Mouse (Mus musculus): ENCODE measurements at regions not wholly inside any gene's neighbourhood (a gene's known extent, or its start where the extent isn't known, plus 50 kb on each side); places are given as distances from the start of the nearest gene placed in this dataset.
"Not testable (repeated sequence)": the region's sequence is repeated elsewhere in the genome, so short reads cannot be mapped to it uniquely, and the experiment has no call there.

DNA sequence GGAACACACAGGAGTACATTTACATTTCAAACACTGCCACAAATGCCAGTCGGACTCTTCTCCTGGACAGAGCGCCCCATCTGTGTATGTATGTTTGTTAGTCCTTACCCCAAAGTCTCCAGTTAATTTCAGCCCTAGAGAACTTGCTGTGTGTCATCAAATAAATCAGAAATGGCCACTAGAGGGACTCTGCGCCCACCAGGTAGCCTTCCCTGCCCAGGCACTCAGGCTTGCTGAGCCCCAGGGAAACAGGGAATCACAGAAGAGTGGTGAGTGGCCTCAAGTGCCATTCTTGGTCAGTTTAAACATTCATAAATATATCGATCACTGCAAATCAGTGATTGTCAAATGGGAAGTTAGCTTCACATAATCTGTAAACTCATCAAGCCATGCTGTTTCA lies 102.8 kb upstream of the Ube2dnl1 start:
- H3K4me3 ChIP-seq (ENCODE audit: low read depth, low read length); H3K9me3 ChIP-seq (ENCODE audit: low read length); H3K27ac ChIP-seq (ENCODE audit: low read depth, low read length); H3K36me3 ChIP-seq (ENCODE audit: insufficient read depth); H3K4me2 ChIP-seq (ENCODE audit: low read depth); H3K9ac ChIP-seq; H3K4me1 ChIP-seq (ENCODE audit: insufficient read depth); H3K27me3 ChIP-seq (ENCODE audit: insufficient read depth, low read length); DNase-seq: not testable (repeated sequence)
- 69% methylated on average over 4 of the region's 4 CpGs for WGBS
- 0 out of 2 replicates have a peak, but pooled peaks have one; percentile 56 for ATAC-seq

DNA sequence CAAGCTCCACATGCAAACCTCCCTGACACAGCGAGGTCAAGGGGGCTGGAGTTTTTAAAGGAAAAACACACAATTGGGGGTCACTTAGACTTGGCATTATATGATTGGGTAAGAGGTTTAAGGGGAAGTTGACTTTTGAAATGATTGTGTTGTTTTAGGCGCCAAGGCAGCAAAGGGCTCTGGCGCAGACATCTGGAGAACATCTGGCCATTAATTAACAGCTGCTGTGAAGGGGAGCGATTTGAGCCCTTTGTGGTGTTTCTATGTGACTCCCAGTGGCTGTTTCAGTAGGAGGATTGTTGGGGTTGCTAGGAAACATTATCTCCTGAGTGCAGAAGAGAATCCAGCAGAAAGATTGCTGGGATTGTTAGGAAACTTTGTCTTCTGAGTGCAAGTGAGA lies 88.5 kb upstream of the Ube2dnl1 start:
- 57% methylated on average over 4 of the region's 4 CpGs for WGBS
- Histone ChIP-seq H3K27ac (ENCODE audit: low read depth, low read length) (no peak overlapping the region), H3K4me3 (ENCODE audit: low read depth, low read length) (no peak overlapping the region), H3K4me2 (ENCODE audit: low read depth) (no peak overlapping the region), H3K9ac (no peak overlapping the region), H3K36me3 (ENCODE audit: insufficient read depth) (no peaks in the 10 kb centered on the region), H3K4me1 (ENCODE audit: insufficient read depth) (no peaks in the 10 kb centered on the region), H3K9me3 (ENCODE audit: low read length) (no peaks in the 10 kb centered on the region), H3K27me3 (ENCODE audit: insufficient read depth, low read length) (no peaks in the 10 kb centered on the region)
- DNase-seq (no peak), ATAC-seq (no peak)
- no peak for TF ChIP-seq CTCF (IDR thresholded peaks at IDR 0.05; ENCODE audit: low read depth)

DNA sequence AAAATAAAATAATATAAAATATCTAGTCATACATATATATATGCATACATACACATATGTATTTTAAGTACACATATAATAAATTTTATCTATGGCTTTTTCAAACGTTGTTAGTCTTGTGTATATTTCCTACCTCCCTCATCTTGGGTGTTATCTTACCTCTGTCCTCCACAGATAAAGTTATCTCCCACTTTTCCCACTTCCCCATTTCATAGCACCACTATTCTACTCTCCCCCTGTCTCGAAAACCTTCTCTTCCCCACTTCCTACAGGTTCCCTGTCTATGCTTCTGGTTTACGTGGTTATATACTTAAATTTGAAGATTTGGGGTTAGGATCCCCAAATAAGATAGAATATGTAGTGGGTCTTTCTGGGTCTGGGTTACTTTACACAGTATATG lies 67.9 kb upstream of the Ube2dnl1 start:
- WGBS = 73% methylated on average over 3 of the region's 3 CpGs
- ATAC-seq (no peak), DNase-seq (no peak)
- Histone ChIP-seq H3K27me3 (ENCODE audit: insufficient read depth, low read length) (no peaks in the 10 kb centered on the region), H3K9me3 (ENCODE audit: low read length) (no peaks in the 10 kb centered on the region), H3K4me2 (ENCODE audit: low read depth) (no peak overlapping the region), H3K9ac (no peak overlapping the region), H3K36me3 (ENCODE audit: insufficient read depth) (no peaks in the 10 kb centered on the region), H3K27ac (ENCODE audit: low read depth, low read length) (no peak overlapping the region), H3K4me3 (ENCODE audit: low read depth, low read length) (no peak overlapping the region), H3K4me1 (ENCODE audit: insufficient read depth) (no peaks in the 10 kb centered on the region)
- no peak for TF ChIP-seq CTCF (IDR thresholded peaks at IDR 0.05; ENCODE audit: low read depth)

DNA sequence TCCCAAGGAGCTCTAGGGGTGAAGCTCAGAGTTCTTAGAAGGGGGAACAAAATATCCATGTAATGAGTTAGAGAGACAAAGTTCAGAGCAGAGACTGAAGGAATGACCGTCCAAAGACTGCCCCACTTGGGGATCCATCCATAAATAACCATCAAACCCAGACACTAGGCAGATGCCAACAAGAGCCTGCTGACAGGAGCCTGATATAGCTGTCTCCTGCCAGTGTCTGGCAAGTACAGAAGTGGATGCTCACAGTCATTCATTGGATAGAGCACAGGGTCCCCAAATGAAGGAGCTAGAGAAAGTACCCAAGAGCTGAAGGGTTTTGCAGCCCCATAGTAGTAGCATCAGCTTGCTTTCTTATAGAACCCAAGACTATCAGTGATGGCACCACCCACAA lies 61.3 kb upstream of the Ube2dnl1 start:
- 92% methylated on average over 1 of the region's 1 CpGs for WGBS
- Histone ChIP-seq H3K4me1 (ENCODE audit: insufficient read depth) (no peaks in the 10 kb centered on the region), H3K27me3 (ENCODE audit: insufficient read depth, low read length) (no peaks in the 10 kb centered on the region), H3K36me3 (ENCODE audit: insufficient read depth) (no peaks in the 10 kb centered on the region), H3K9me3 (ENCODE audit: low read length) (no peaks in the 10 kb centered on the region), H3K4me3 (ENCODE audit: low read depth, low read length) (no peak overlapping the region), H3K27ac (ENCODE audit: low read depth, low read length) (no peak overlapping the region), H3K9ac (no peak overlapping the region), H3K4me2 (ENCODE audit: low read depth) (no peak overlapping the region)
- DNase-seq (no peak), ATAC-seq (no peak)
- no peak for TF ChIP-seq CTCF (IDR thresholded peaks at IDR 0.05; ENCODE audit: low read depth)

All from forebrain, postnatal 0 days (tissue).